Mouse (Mus musculus) MEL (cell line): Measurements from ENCODE around the gene Zfp961.

Experiments used
- CTCF ChIP-seq, 3 experiments: IDR thresholded peaks in 2 of 3; conservative IDR thresholded peaks in 1 of 3; 2 replicates each; pipeline ENCODE4 v1.5.1; 2011 to 2012; ENCODE audit warnings: low read length in 3 of 3, low read depth in 2 of 3, mild to moderate bottlenecking in 2 of 3, improper control_type of control experiment in 1 of 3, inconsistent platforms in 1 of 3, mixed read lengths in 1 of 3, moderate library complexity in 1 of 3; ENCODE audit not compliant: control insufficient read depth in 1 of 3, insufficient read depth in 1 of 3, poor library complexity in 1 of 3, severe bottlenecking in 1 of 3
- ETS1 ChIP-seq: IDR thresholded peaks from 2 replicates; pipeline ENCODE4 v1.6.1; 2012; ENCODE audit warnings: low read depth, mild to moderate bottlenecking, inconsistent platforms, low read length, improper control_type of control experiment, moderate library complexity
- MAFK ChIP-seq: IDR thresholded peaks from 2 replicates; pipeline ENCODE4 v1.6.1; 2011; ENCODE audit warnings: low read depth, mild to moderate bottlenecking, low read length, improper control_type of control experiment, borderline replicate concordance
- MAX ChIP-seq: IDR thresholded peaks from 2 replicates; pipeline ENCODE4 v1.6.1; 2011; ENCODE audit warnings: low read length, improper control_type of control experiment
- MYC ChIP-seq: IDR thresholded peaks from 2 replicates; pipeline ENCODE4 v1.6.1; 2011; ENCODE audit warnings: low read depth, mild to moderate bottlenecking, low read length, improper control_type of control experiment, moderate library complexity
- NRF1 ChIP-seq: IDR thresholded peaks from 2 replicates; pipeline ENCODE4 v1.6.1; 2014; ENCODE audit warnings: low read depth, mild to moderate bottlenecking, inconsistent platforms, low read length, improper control_type of control experiment, moderate library complexity; ENCODE audit not compliant: poor library complexity, insufficient read depth, severe bottlenecking
- POLR2A ChIP-seq, 2 experiments: IDR thresholded peaks; 2 replicates each; pipeline ENCODE4 v1.6.1; 2011 to 2012; ENCODE audit warnings: low read length in 2 of 2, mild to moderate bottlenecking in 2 of 2, control low read depth in 1 of 2, improper control_type of control experiment in 1 of 2, low read depth in 1 of 2, moderate library complexity in 1 of 2; ENCODE audit not compliant: control insufficient read depth in 1 of 2, insufficient read depth in 1 of 2, poor library complexity in 1 of 2
- TCF12 ChIP-seq: IDR thresholded peaks from 2 replicates; pipeline ENCODE4 v1.6.1; 2014; ENCODE audit warnings: low read depth, mild to moderate bottlenecking, inconsistent platforms, low read length, improper control_type of control experiment, moderate library complexity
- USF1 ChIP-seq: IDR thresholded peaks from 2 replicates; pipeline ENCODE4 v1.6.1; 2014; ENCODE audit warnings: low read depth, mild to moderate bottlenecking, inconsistent platforms, low read length, improper control_type of control experiment, moderate library complexity
- USF2 ChIP-seq, 2 experiments: IDR thresholded peaks; 2 replicates each; pipeline ENCODE4 v1.6.1; 2011 to 2012; ENCODE audit warnings: improper control_type of control experiment in 2 of 2, low read length in 2 of 2, borderline replicate concordance in 1 of 2, inconsistent platforms in 1 of 2, low read depth in 1 of 2, mild to moderate bottlenecking in 1 of 2; ENCODE audit not compliant: insufficient read depth in 1 of 2
- ZC3H11A ChIP-seq: IDR thresholded peaks from 2 replicates; pipeline ENCODE4 v1.6.1; 2012; ENCODE audit warnings: low read depth, mild to moderate bottlenecking, inconsistent platforms, low read length, improper control_type of control experiment

- peak in 2 of 3 experiments; percentile 13 to 41; a peak in 2 of 6 replicates for TF ChIP-seq CTCF (IDR thresholded peaks at IDR 0.05 in 2 of 3, conservative IDR thresholded peaks at IDR 0.05 in 1 of 3; ENCODE audit: control insufficient read depth in 1 of 3, insufficient read depth in 1 of 3, low read depth in 2 of 3, low read length in 3 of 3, poor library complexity in 1 of 3, severe bottlenecking in 1 of 3)
- TF ChIP-seq ZC3H11A = peak; percentile 36; the same call in 1 of the 2 replicates
- TF ChIP-seq POLR2A (IDR thresholded peaks at IDR 0.05; ENCODE audit: control insufficient read depth in 1 of 2, insufficient read depth in 1 of 2, low read depth in 1 of 2, low read length in 2 of 2, poor library complexity in 1 of 2) = no peak
- no peak for TF ChIP-seq MAX
- no peak for TF ChIP-seq MAFK
- no peak for TF ChIP-seq USF1
- TF ChIP-seq NRF1 = no peak
- TF ChIP-seq USF2 (IDR thresholded peaks at IDR 0.05; ENCODE audit: borderline replicate concordance in 1 of 2, insufficient read depth in 1 of 2, low read depth in 1 of 2, low read length in 2 of 2) = no peak
- no peak for TF ChIP-seq ETS1
- TF ChIP-seq MYC = no peak
- TF ChIP-seq TCF12 = no peak
Measured at GRCm38 (mm10) chr8:71988110-71988866, 37.5 kb downstream of the Zfp961 start.
